Mouse (Mus musculus): ENCODE results near the gene Pi4k2a.
A peak's percentile ranks its signal among the peaks of the same experiment; 100 is the strongest.

The Pi4k2a gene

GRCm38 (mm10) chr19:42089748-42090595 lies at the start of gene Pi4k2a:
Gene Pi4k2a, plus strand, starts transcription at chr19:42090470.
- peak; percentile 100 for DNase-seq (ENCODE audit: low read depth, low spot score)

- no peak for DNase-seq (ENCODE audit: low read depth, low spot score)
Observed at GRCm38 (mm10) chr19:42043988-42044387, 46.3 kb upstream of the Pi4k2a start.

GRCm38 (mm10) chr19:42045269-42046102 lies 44.8 kb upstream of the Pi4k2a start, which contains the start of gene Hoga1:
Gene Hoga1, plus strand, starts transcription at chr19:42045610.
- DNase-seq (ENCODE audit: low read depth, low spot score), result peak; percentile 65

- no peak for DNase-seq (ENCODE audit: low read depth, low spot score)
Observed at GRCm38 (mm10) chr19:42050251-42050650, 40.0 kb upstream of the Pi4k2a start.

GRCm38 (mm10) chr19:42051351-42051750 lies 38.9 kb upstream of the Pi4k2a start:
- no peak for DNase-seq (ENCODE audit: low read depth, low spot score)

GRCm38 (mm10) chr19:42051948-42052347 lies 38.3 kb upstream of the Pi4k2a start, which contains the start of gene 4933411K16Rik:
Gene 4933411K16Rik, plus strand, starts transcription at chr19:42052248.
- DNase-seq (ENCODE audit: low read depth, low spot score), result no peak

GRCm38 (mm10) chr19:42054255-42054654 lies 36.0 kb upstream of the Pi4k2a start:
- DNase-seq (ENCODE audit: low read depth, low spot score), result no peak

- no peak for DNase-seq (ENCODE audit: low read depth, low spot score)
Observed at GRCm38 (mm10) chr19:42055881-42056280, 34.4 kb upstream of the Pi4k2a start.

- DNase-seq (ENCODE audit: low read depth, low spot score), result no peak
Observed at GRCm38 (mm10) chr19:42056719-42057409, 33.4 kb upstream of the Pi4k2a start.

- DNase-seq (ENCODE audit: low read depth, low spot score), result no peak
Observed at GRCm38 (mm10) chr19:42058426-42058825, 31.8 kb upstream of the Pi4k2a start.

GRCm38 (mm10) chr19:42061443-42061842 lies 28.8 kb upstream of the Pi4k2a start:
- no peak for DNase-seq (ENCODE audit: low read depth, low spot score)

GRCm38 (mm10) chr19:42068441-42069240 lies 21.6 kb upstream of the Pi4k2a start:
- DNase-seq (ENCODE audit: low read depth, low spot score), result no peak

GRCm38 (mm10) chr19:42069241-42069525 lies 21.1 kb upstream of the Pi4k2a start:
- no peak for DNase-seq (ENCODE audit: low read depth, low spot score)

GRCm38 (mm10) chr19:42071221-42071620 lies 19.0 kb upstream of the Pi4k2a start:
- no peak for DNase-seq (ENCODE audit: low read depth, low spot score)

GRCm38 (mm10) chr19:42071886-42072608 lies 18.2 kb upstream of the Pi4k2a start:
- DNase-seq (ENCODE audit: low read depth, low spot score), result no peak

- DNase-seq (ENCODE audit: low read depth, low spot score), result no peak
Observed at GRCm38 (mm10) chr19:42072802-42073201, 17.5 kb upstream of the Pi4k2a start.

- no peak for DNase-seq (ENCODE audit: low read depth, low spot score)
Observed at GRCm38 (mm10) chr19:42075051-42075450, 15.2 kb upstream of the Pi4k2a start.

- DNase-seq (ENCODE audit: low read depth, low spot score), result no peak
Observed at GRCm38 (mm10) chr19:42075992-42076391, 14.3 kb upstream of the Pi4k2a start.

GRCm38 (mm10) chr19:42078566-42078965 lies 11.7 kb upstream of the Pi4k2a start:
- DNase-seq (ENCODE audit: low read depth, low spot score), result no peak

- no peak for DNase-seq (ENCODE audit: low read depth, low spot score)
Observed at GRCm38 (mm10) chr19:42079006-42079405, 11.3 kb upstream of the Pi4k2a start.
